In genomic region chr2:172226945-172227344, GRCm38 (mm10) we compare ENCODE assay signal across 10 mouse cellular contexts. TPM values are rescaled to one million over a fixed set of nuclear protein-coding genes. Genes with fewer than 3 reads are reported as not detected.
DNase-seq lines count a peak whose midpoint lies in the region; ATAC-seq and TF ChIP-seq lines count a peak whose summit lies in the region.
"Had no signal": no experiment of that assay in that cellular context is flagged by ENCODE, and none has a peak within 500 bp of the region (broad histone marks: within the 10 kb centered on the region; RNA-seq: fewer than 3 reads in every experiment).

No protein-coding gene starts in this region.

- WGBS in forebrain, postnatal 0 days, result 19% methylated on average over 7 of the region's 7 CpGs
- WGBS in midbrain, embryonic 11.5 days, result 44% methylated on average over 7 of the region's 7 CpGs

- no peaks in the 10 kb centered on the region for H3K4me1 ChIP-seq in forebrain, postnatal 0 days (ENCODE audit: insufficient read depth)
- H3K4me1 ChIP-seq in midbrain, embryonic 11.5 days (ENCODE audit: control insufficient read depth, insufficient read depth, low read length), result no peaks in the 10 kb centered on the region
- H3K4me1 ChIP-seq: lung, embryonic 15.5 days had no signal

- peak; percentile 78 for DNase-seq in cerebellum, postnatal 10 days
- DNase-seq in cerebellum, adult 11 months, result no peak
- DNase-seq in Muller cell, postnatal 12 days (ENCODE audit: inconsistent ontology term), result peak; percentile 26
- DNase-seq in forebrain, postnatal 0 days, result peak; percentile 86
- DNase-seq in layer of hippocampus, adult 8-10 months (ENCODE audit: low spot score in 2 of 2), result peak; percentile 56 to 68
- DNase-seq in midbrain, embryonic 11.5 days (ENCODE audit: low spot score, missing footprints), result no peak
- DNase-seq in B cell, adult 2 months, result no peak
- DNase-seq in cerebellum, adult 8-10 months, result no peak

- TF ChIP-seq CTCF in forebrain, postnatal 0 days (IDR thresholded peaks at IDR 0.05; ENCODE audit: low read depth), result peak; percentile 94

- no peak overlapping the region for H3K4me3 ChIP-seq in forebrain, postnatal 0 days (ENCODE audit: low read depth, low read length)
- H3K4me3 ChIP-seq in midbrain, embryonic 11.5 days (ENCODE audit: low read depth, low read length), result no peak overlapping the region
- H3K4me3 ChIP-seq: lung, embryonic 15.5 days had no signal

- no peak overlapping the region for H3K9ac ChIP-seq in forebrain, postnatal 0 days
- H3K9ac ChIP-seq in midbrain, embryonic 11.5 days (ENCODE audit: low read length), result no peak overlapping the region
- H3K9ac ChIP-seq: lung, embryonic 15.5 days had no signal

- H3K4me2 ChIP-seq in forebrain, postnatal 0 days (ENCODE audit: low read depth), result no peak overlapping the region
- H3K4me2 ChIP-seq in midbrain, embryonic 11.5 days, result no peak overlapping the region
- H3K4me2 ChIP-seq: lung, embryonic 15.5 days had no signal

- H3K27me3 ChIP-seq in forebrain, postnatal 0 days (ENCODE audit: insufficient read depth, low read length), result no peaks in the 10 kb centered on the region
- no peaks in the 10 kb centered on the region for H3K27me3 ChIP-seq in midbrain, embryonic 11.5 days (ENCODE audit: control insufficient read depth, insufficient read depth, low read length)

- no peaks in the 10 kb centered on the region for H3K36me3 ChIP-seq in forebrain, postnatal 0 days (ENCODE audit: insufficient read depth)
- H3K36me3 ChIP-seq in midbrain, embryonic 11.5 days (ENCODE audit: control insufficient read depth, insufficient read depth, low read length), result no peaks in the 10 kb centered on the region
- H3K36me3 ChIP-seq: lung, embryonic 15.5 days had no signal

- ATAC-seq in forebrain, postnatal 0 days, result peak; percentile 87
- ATAC-seq in midbrain, embryonic 11.5 days (ENCODE audit: low FRiP score), result peak; percentile 66; the same call in 1 of the 2 replicates

- no peaks in the 10 kb centered on the region for H3K9me3 ChIP-seq in forebrain, postnatal 0 days (ENCODE audit: low read length)
- no peaks in the 10 kb centered on the region for H3K9me3 ChIP-seq in midbrain, embryonic 11.5 days (ENCODE audit: control insufficient read depth, low read length)
- H3K9me3 ChIP-seq: lung, embryonic 15.5 days had no signal

- H3K27ac ChIP-seq in forebrain, postnatal 0 days (ENCODE audit: low read depth, low read length), result no peak overlapping the region
- no peak overlapping the region for H3K27ac ChIP-seq in midbrain, embryonic 11.5 days (ENCODE audit: low read depth, low read length)
- H3K27ac ChIP-seq: lung, embryonic 15.5 days had no signal

RNA-seq across cellular contexts. Expression of gene Mc3r, which starts 21.3 kb away (rescaled TPM):
- 0.31 and 0.86 TPM in 2 replicates for total RNA-seq in forebrain, postnatal 0 days (2014; rRNA removed)
- polyA plus RNA-seq in forebrain, postnatal 0 days (2015; fragmentation: Nextera tagmentation; extraction: Ambion mirVana), result 0.29 and 0.53 TPM in 2 replicates
- total RNA-seq in layer of hippocampus, adult 8-10 months (2022), result under 1 TPM in 3 of 4 experiments, not detected in 1; 0.16 to 0.35 (median 0.22) TPM
- 0.06 TPM in 1 of 2 replicates, not detected in the other for polyA plus RNA-seq in midbrain, embryonic 11.5 days (2014; fragmentation: Nextera tagmentation; extraction: Ambion mirVana)
- polyA plus RNA-seq: gonadal fat pad, adult 2 months; lung, embryonic 15.5 days had no signal

Comparison
In these comparisons a context has a peak if more than half of its experiments do, and no peak if none do; other contexts are left out.
1. DNase-seq: peak in cerebellum, postnatal 10 days (2 of 2), Muller cell, postnatal 12 days (single experiment), forebrain, postnatal 0 days (single experiment) and layer of hippocampus, adult 8-10 months (2 of 2); none in cerebellum, adult 11 months (single experiment), midbrain, embryonic 11.5 days (single experiment), B cell, adult 2 months (0 of 2) and cerebellum, adult 8-10 months (single experiment).